Mouse (Mus musculus): ENCODE results near the gene 2010315B03Rik. TPM values are rescaled to one million over a fixed set of nuclear protein-coding genes. Genes with fewer than 3 reads are reported as not detected.

The 2010315B03Rik gene
- polyA plus RNA-seq, 1 experiment from 2014 or later: 3.8 TPM

Other genes with a start within 250 kb of the 2010315B03Rik start
- gene Ccr2, start 210.7 kb downstream of the 2010315B03Rik start, polyA plus RNA-seq (2015; fragmentation: Nextera tagmentation; extraction: Ambion mirVana): 4.3 and 5.6 TPM in 2 replicates
- gene Ccr5, start 191.2 kb downstream of the 2010315B03Rik start, polyA plus RNA-seq (2015; fragmentation: Nextera tagmentation; extraction: Ambion mirVana): 2.2 and 2.6 TPM in 2 replicates
- gene Ppp2r3d, start 164.2 kb upstream of the 2010315B03Rik start, polyA plus RNA-seq (2015; fragmentation: Nextera tagmentation; extraction: Ambion mirVana): 25.9 and 31.4 TPM in 2 replicates
- gene Gm21836, start 181.1 kb upstream of the 2010315B03Rik start, polyA plus RNA-seq (2015; fragmentation: Nextera tagmentation; extraction: Ambion mirVana): not detected in 2 replicates

Measured in liver, embryonic 16.5 days (tissue).